In the genomic region with DNA sequence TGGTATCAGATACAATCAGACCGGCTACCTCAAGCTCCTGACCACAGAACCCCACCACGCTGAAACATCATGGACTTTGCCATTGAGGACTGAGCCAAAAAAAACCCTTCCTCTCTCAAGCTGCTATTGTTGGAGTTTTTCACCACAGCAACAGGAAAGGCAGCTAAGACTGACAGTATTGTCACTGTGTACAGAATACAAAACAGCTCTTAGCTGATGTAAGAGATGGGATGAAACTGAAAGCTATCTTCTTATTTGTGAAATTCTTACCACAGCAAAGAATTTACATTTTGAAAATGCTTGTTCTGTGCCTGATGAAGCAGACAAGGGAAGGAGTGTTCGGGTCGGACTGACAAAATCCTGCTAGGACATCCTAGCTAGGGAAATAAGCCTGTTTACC, we compare ENCODE assay signal across 26 mouse cellular contexts.
"Had no signal": no experiment of that assay in that cellular context is flagged by ENCODE, and none has a peak within 500 bp of the region (broad histone marks: within the 10 kb centered on the region; RNA-seq: fewer than 3 reads in every experiment).

No protein-coding gene starts in this region.

- H3K4me3 ChIP-seq: left cerebral cortex, adult 2 months; limb, embryonic 12.5 days; limb, embryonic 15.5 days; liver, embryonic 12.5 days; liver, embryonic 15.5 days; lung, embryonic 15.5 days; neural tube, embryonic 12.5 days; neural tube, embryonic 15.5 days had no signal

- DNase-seq: kidney, adult 9 months; kidney, postnatal 10 days; kidney, postnatal 4 days; layer of hippocampus, adult 9-11 months; layer of hippocampus, postnatal 36 days; left cerebral cortex, postnatal 4 days; lung, adult 18-20 months; lung, postnatal 10 days; lung, postnatal 36 days; midbrain, embryonic 14.5 days; right cerebral cortex, adult 18-20 months; right cerebral cortex, postnatal 14 days; right cerebral cortex, postnatal 4 days; thymus, adult 2 months; thymus, postnatal 14 days; thymus, postnatal 4 days had no signal

- H3K9me3 ChIP-seq: limb, embryonic 12.5 days; limb, embryonic 15.5 days; liver, embryonic 12.5 days; liver, embryonic 15.5 days; lung, embryonic 15.5 days; neural tube, embryonic 12.5 days; neural tube, embryonic 15.5 days had no signal

- ATAC-seq: liver, embryonic 12.5 days had no signal

- H3K27ac ChIP-seq: left cerebral cortex, adult 2 months; limb, embryonic 12.5 days; limb, embryonic 15.5 days; liver, embryonic 12.5 days; liver, embryonic 15.5 days; lung, embryonic 15.5 days; neural tube, embryonic 12.5 days; neural tube, embryonic 15.5 days; stomach, postnatal 0 days had no signal

- H3K9ac ChIP-seq: limb, embryonic 12.5 days; limb, embryonic 15.5 days; liver, embryonic 12.5 days; liver, embryonic 15.5 days; lung, embryonic 15.5 days; neural tube, embryonic 12.5 days; neural tube, embryonic 15.5 days had no signal

- H3K4me2 ChIP-seq: limb, embryonic 12.5 days; limb, embryonic 15.5 days; liver, embryonic 12.5 days; liver, embryonic 15.5 days; lung, embryonic 15.5 days; midbrain, embryonic 11.5 days; neural tube, embryonic 12.5 days; neural tube, embryonic 15.5 days had no signal

- H3K36me3 ChIP-seq: limb, embryonic 12.5 days; limb, embryonic 15.5 days; liver, embryonic 12.5 days; liver, embryonic 15.5 days; lung, embryonic 15.5 days; neural tube, embryonic 12.5 days; neural tube, embryonic 15.5 days had no signal

- H3K4me1 ChIP-seq: limb, embryonic 12.5 days; limb, embryonic 15.5 days; liver, embryonic 12.5 days; liver, embryonic 15.5 days; neural tube, embryonic 12.5 days; neural tube, embryonic 15.5 days had no signal

- H3K27me3 ChIP-seq: limb, embryonic 12.5 days; limb, embryonic 15.5 days; liver, embryonic 12.5 days; liver, embryonic 15.5 days; lung, embryonic 15.5 days; neural tube, embryonic 12.5 days; neural tube, embryonic 15.5 days had no signal
